Mouse (Mus musculus): ENCODE results near the gene Clic6. TPM values are rescaled to one million over a fixed set of nuclear protein-coding genes. Genes with fewer than 3 reads are reported as not detected.
A peak's percentile ranks its signal among the peaks of the same experiment; 100 is the strongest.

The Clic6 gene
- polyA plus RNA-seq (2015; fragmentation: Nextera tagmentation; extraction: Ambion mirVana), result 4.8 and 11.5 TPM in 2 replicates

- WGBS, result 89% methylated on average over 5 of the region's 5 CpGs
- no peak for ATAC-seq (ENCODE audit: low FRiP score)
Measured at GRCm38 (mm10) chr16:92485436-92485835, at the start of gene Clic6. Gene Clic6, plus strand, starts transcription at chr16:92485736.

GRCm38 (mm10) chr16:92439775-92440174 is 45.8 kb upstream of the Clic6 start:
- Histone ChIP-seq H3K4me3 (no peak overlapping the region), H3K9ac (no peak overlapping the region), H3K36me3 (no peaks in the 10 kb centered on the region), H3K9me3 (no peaks in the 10 kb centered on the region), H3K4me1 (replicated peaks) (peaks cover 49% of the 10 kb centered on the region), H3K27me3 (no peaks in the 10 kb centered on the region), H3K4me2 (no peak overlapping the region), H3K27ac (no peak overlapping the region)
- 69% methylated on average over 2 of the region's 2 CpGs for WGBS
- no peak for ATAC-seq (ENCODE audit: low FRiP score)

More at GRCm38 (mm10) chr16:92485436-92485835, at the start of gene Clic6:
- Histone ChIP-seq H3K4me1 (replicated peaks) (no peaks in the 10 kb centered on the region), H3K9ac (no peak within 1 kb of the TSS), H3K9me3 (no peaks in the 10 kb centered on the region), H3K27me3 (peaks cover 10% of the 10 kb centered on the region; the same call in 1 of the 2 replicates), H3K4me2 (no peak within 1 kb of the TSS), H3K36me3 (no peaks in the 10 kb centered on the region), H3K27ac (no peak within 1 kb of the TSS), H3K4me3 (no peak within 1 kb of the TSS)

- no peaks in the 10 kb centered on the region for H3K36me3 ChIP-seq
- 0 out of 2 replicates have a peak overlapping the region, but pooled peaks have one; percentile 30 for H3K27ac ChIP-seq
- no peak overlapping the region for H3K9ac ChIP-seq
- H3K4me1 ChIP-seq (replicated peaks), result peaks cover 53% of the 10 kb centered on the region
- no peak overlapping the region for H3K4me2 ChIP-seq
- H3K27me3 ChIP-seq, result no peaks in the 10 kb centered on the region
- 78% methylated on average over 8 of the region's 8 CpGs for WGBS
- H3K4me3 ChIP-seq, result no peak overlapping the region
- no peaks in the 10 kb centered on the region for H3K9me3 ChIP-seq
- ATAC-seq (ENCODE audit: low FRiP score), result no peak
Measured at GRCm38 (mm10) chr16:92440229-92440628, 45.3 kb upstream of the Clic6 start.

- no peak for ATAC-seq (ENCODE audit: low FRiP score)
- WGBS, result 68% methylated on average over 3 of the region's 3 CpGs
- H3K9ac ChIP-seq, result no peak overlapping the region
- H3K4me1 ChIP-seq (replicated peaks), result peaks cover 49% of the 10 kb centered on the region
- H3K36me3 ChIP-seq, result no peaks in the 10 kb centered on the region
- H3K4me2 ChIP-seq, result no peak overlapping the region
- no peaks in the 10 kb centered on the region for H3K27me3 ChIP-seq
- H3K9me3 ChIP-seq, result no peaks in the 10 kb centered on the region
- no peak overlapping the region for H3K27ac ChIP-seq
- H3K4me3 ChIP-seq, result no peak overlapping the region
Measured at GRCm38 (mm10) chr16:92441203-92441602, 44.3 kb upstream of the Clic6 start.

- ATAC-seq (ENCODE audit: low FRiP score), result no peak
- H3K4me1 ChIP-seq (replicated peaks), result peaks cover 49% of the 10 kb centered on the region
- 88% methylated on average over 11 of the region's 11 CpGs for WGBS
- no peak overlapping the region for H3K4me3 ChIP-seq
- no peak overlapping the region for H3K4me2 ChIP-seq
- no peaks in the 10 kb centered on the region for H3K36me3 ChIP-seq
- H3K9ac ChIP-seq, result no peak overlapping the region
- H3K27ac ChIP-seq, result no peak overlapping the region
- H3K9me3 ChIP-seq, result no peaks in the 10 kb centered on the region
- H3K27me3 ChIP-seq, result no peaks in the 10 kb centered on the region
Measured at GRCm38 (mm10) chr16:92442150-92442549, 43.4 kb upstream of the Clic6 start.

GRCm38 (mm10) chr16:92442946-92443345 is 42.6 kb upstream of the Clic6 start:
- no peak overlapping the region for H3K9ac ChIP-seq
- H3K9me3 ChIP-seq, result no peaks in the 10 kb centered on the region
- H3K27me3 ChIP-seq, result no peaks in the 10 kb centered on the region
- no peak overlapping the region for H3K4me3 ChIP-seq
- H3K36me3 ChIP-seq, result no peaks in the 10 kb centered on the region
- WGBS, result 89% methylated on average over 4 of the region's 4 CpGs
- no peak overlapping the region for H3K27ac ChIP-seq
- no peak for ATAC-seq (ENCODE audit: low FRiP score)
- H3K4me2 ChIP-seq, result no peak overlapping the region
- peaks cover 45% of the 10 kb centered on the region for H3K4me1 ChIP-seq (replicated peaks)

GRCm38 (mm10) chr16:92443644-92444113 is 41.9 kb upstream of the Clic6 start:
- Histone ChIP-seq H3K4me3 (no peak overlapping the region), H3K9ac (no peak overlapping the region), H3K4me1 (replicated peaks) (peaks cover 41% of the 10 kb centered on the region), H3K27me3 (no peaks in the 10 kb centered on the region), H3K27ac (no peak overlapping the region), H3K9me3 (no peaks in the 10 kb centered on the region), H3K36me3 (0 out of 2 replicates have a peak, but pooled peaks cover 1% of the 10 kb centered on the region), H3K4me2 (no peak overlapping the region)
- 70% methylated on average over 13 of the region's 13 CpGs for WGBS
- ATAC-seq (ENCODE audit: low FRiP score), result no peak

- Histone ChIP-seq H3K4me2 (no peak overlapping the region), H3K9me3 (no peaks in the 10 kb centered on the region), H3K9ac (no peak overlapping the region), H3K36me3 (0 out of 2 replicates have a peak, but pooled peaks cover 7% of the 10 kb centered on the region), H3K4me1 (replicated peaks) (peaks cover 38% of the 10 kb centered on the region), H3K4me3 (no peak overlapping the region), H3K27me3 (no peaks in the 10 kb centered on the region), H3K27ac (no peak overlapping the region)
- WGBS, result 67% methylated on average over 10 of the region's 10 CpGs
- no peak for ATAC-seq (ENCODE audit: low FRiP score)
Measured at GRCm38 (mm10) chr16:92445377-92445776, 40.2 kb upstream of the Clic6 start.

- H3K4me2 ChIP-seq, result no peak overlapping the region
- peaks cover 27% of the 10 kb centered on the region for H3K4me1 ChIP-seq (replicated peaks)
- no peak overlapping the region for H3K27ac ChIP-seq
- H3K27me3 ChIP-seq, result no peaks in the 10 kb centered on the region
- no peaks in the 10 kb centered on the region for H3K9me3 ChIP-seq
- no peak for ATAC-seq (ENCODE audit: low FRiP score)
- no peak overlapping the region for H3K9ac ChIP-seq
- no peak overlapping the region for H3K4me3 ChIP-seq
- WGBS, result 95% methylated on average over 14 of the region's 14 CpGs
- H3K36me3 ChIP-seq, result peaks cover 15% of the 10 kb centered on the region; the same call in 1 of the 2 replicates
Measured at GRCm38 (mm10) chr16:92449080-92449479, 36.5 kb upstream of the Clic6 start.

GRCm38 (mm10) chr16:92450331-92450730 is 35.2 kb upstream of the Clic6 start:
- H3K4me2 ChIP-seq, result no peak overlapping the region
- no peak for ATAC-seq (ENCODE audit: low FRiP score)
- peaks cover 18% of the 10 kb centered on the region for H3K4me1 ChIP-seq (replicated peaks)
- no peaks in the 10 kb centered on the region for H3K27me3 ChIP-seq
- no peak overlapping the region for H3K4me3 ChIP-seq
- H3K9ac ChIP-seq, result no peak overlapping the region
- H3K36me3 ChIP-seq, result peaks cover 15% of the 10 kb centered on the region
- H3K9me3 ChIP-seq, result no peaks in the 10 kb centered on the region
- 83% methylated on average over 8 of the region's 8 CpGs for WGBS
- no peak overlapping the region for H3K27ac ChIP-seq

- Histone ChIP-seq H3K9ac (no peak overlapping the region), H3K36me3 (peaks cover 15% of the 10 kb centered on the region), H3K4me1 (replicated peaks) (peaks cover 19% of the 10 kb centered on the region), H3K27ac (peak overlapping the region; percentile 30; the same call in 1 of the 2 replicates), H3K4me3 (no peak overlapping the region), H3K4me2 (no peak overlapping the region), H3K9me3 (no peaks in the 10 kb centered on the region), H3K27me3 (no peaks in the 10 kb centered on the region)
- 87% methylated on average over 17 of the region's 17 CpGs for WGBS
- no peak for ATAC-seq (ENCODE audit: low FRiP score)
Measured at GRCm38 (mm10) chr16:92451516-92452072, 33.9 kb upstream of the Clic6 start.

GRCm38 (mm10) chr16:92452609-92453008 is 32.9 kb upstream of the Clic6 start:
- H3K4me2 ChIP-seq, result no peak overlapping the region
- H3K9me3 ChIP-seq, result no peaks in the 10 kb centered on the region
- WGBS, result 58% methylated on average over 8 of the region's 8 CpGs
- ATAC-seq (ENCODE audit: low FRiP score), result no peak
- H3K4me1 ChIP-seq (replicated peaks), result peaks cover 19% of the 10 kb centered on the region
- H3K27me3 ChIP-seq, result no peaks in the 10 kb centered on the region
- no peak overlapping the region for H3K27ac ChIP-seq
- peaks cover 15% of the 10 kb centered on the region for H3K36me3 ChIP-seq
- no peak overlapping the region for H3K9ac ChIP-seq
- H3K4me3 ChIP-seq, result no peak overlapping the region

GRCm38 (mm10) chr16:92454002-92454401 is 31.5 kb upstream of the Clic6 start:
- Histone ChIP-seq H3K36me3 (peaks cover 10% of the 10 kb centered on the region), H3K4me1 (replicated peaks) (peaks cover 22% of the 10 kb centered on the region), H3K27me3 (no peaks in the 10 kb centered on the region), H3K9ac (no peak overlapping the region), H3K4me3 (no peak overlapping the region), H3K9me3 (no peaks in the 10 kb centered on the region), H3K4me2 (no peak overlapping the region), H3K27ac (no peak overlapping the region)
- 91% methylated on average over 7 of the region's 7 CpGs for WGBS
- ATAC-seq (ENCODE audit: low FRiP score), result no peak

All from hindbrain, embryonic 13.5 days (tissue).